Mouse (Mus musculus) thymus, adult 2 months (tissue): Measurements from ENCODE around the gene Ddb2. TPM values are rescaled to one million over a fixed set of nuclear protein-coding genes. Genes with fewer than 3 reads are reported as not detected.

ENCODE experiments used
- DNase-seq: peaks from one replicate; pipeline ENCODE4 v3.0.0; 2021
- H3K27ac ChIP-seq: fragments of 200-500 bp; 2 replicates; pipeline ENCODE4 v1.5.1; 2012; ENCODE audit warnings: low read length, control low read depth; ENCODE audit not compliant: control insufficient read depth, insufficient read depth
- H3K27me3 ChIP-seq: fragments of 200-500 bp; 2 replicates; pipeline ENCODE4 v1.6.1; 2012; ENCODE audit warnings: mild to moderate bottlenecking, low read length, moderate library complexity, mixed read lengths; ENCODE audit not compliant: control insufficient read depth, insufficient read depth
- H3K36me3 ChIP-seq: fragments of 200-500 bp; 2 replicates; pipeline ENCODE4 v1.6.1; 2012; ENCODE audit warnings: mild to moderate bottlenecking, low read length, moderate library complexity; ENCODE audit not compliant: control insufficient read depth, insufficient read depth
- H3K4me1 ChIP-seq: fragments of 200-500 bp; replicated peaks from 2 replicates; pipeline ENCODE4 v1.6.1; 2012; ENCODE audit warnings: low read length; ENCODE audit not compliant: control insufficient read depth, insufficient read depth
- H3K4me3 ChIP-seq: fragments of 200-500 bp; 2 replicates; pipeline ENCODE4 v1.5.1; 2012; ENCODE audit warnings: mild to moderate bottlenecking, low read length, control low read depth, moderate library complexity; ENCODE audit not compliant: control insufficient read depth, insufficient read depth
- CTCF ChIP-seq: fragments of 200-500 bp; IDR thresholded peaks from 2 replicates; pipeline ENCODE4 v1.5.1; 2012; ENCODE audit warnings: mild to moderate bottlenecking, control low read depth, low read length, moderate library complexity, borderline replicate concordance; ENCODE audit not compliant: control insufficient read depth, poor library complexity, insufficient read depth; ENCODE audit errors: extremely low read depth
- POLR2A ChIP-seq: fragments of 200-500 bp; IDR thresholded peaks from 2 replicates; pipeline ENCODE4 v1.6.1; 2012; ENCODE audit warnings: mild to moderate bottlenecking, low read length, control low read depth, moderate library complexity; ENCODE audit not compliant: control insufficient read depth, poor library complexity, insufficient read depth; ENCODE audit errors: extremely low read depth
- WGBS: fragments of 180-500 bp; shearing (Covaris S2); methylation state at CpG from one replicate; pipeline ENCODE4 v1.1.7; 2018; 5-methylcytosine and 5-hydroxymethylcytosine counted together
- polyA plus RNA-seq: library from polyadenylated mRNA; depleted of rRNA; stranded (reverse); fragments of >200 nt; gene quantifications from 2 replicates; pipeline ENCODE4 v1.2.3, GENCODE M21; 2012; rRNA removed

Gene Ddb2
- polyA plus RNA-seq, 1 experiment = 65.7 TPM

- Histone ChIP-seq H3K4me3 (no peak overlapping the region), H3K36me3 (peaks cover 93% of the 10 kb centered on the region), H3K27me3 (no peaks in the 10 kb centered on the region), H3K4me1 (no peaks in the 10 kb centered on the region), H3K27ac (no peak overlapping the region)
- WGBS = 96% methylated on average over 4 of the region's 4 CpGs
- DNase-seq = no peak
- TF ChIP-seq CTCF = no peak
- no peak for TF ChIP-seq POLR2A
These were observed 69.2 kb downstream of the Ddb2 start for GRCm38 (mm10) chr2:91167629-91168028.

- H3K4me1 ChIP-seq = no peaks in the 10 kb centered on the region
- H3K4me3 ChIP-seq = no peak overlapping the region
- no peak for DNase-seq
- H3K36me3 ChIP-seq = peaks cover 95% of the 10 kb centered on the region
- H3K27me3 ChIP-seq = no peaks in the 10 kb centered on the region
- H3K27ac ChIP-seq = no peak overlapping the region
- 98% methylated on average over 6 of the region's 6 CpGs for WGBS
- no peak for TF ChIP-seq POLR2A
- no peak for TF ChIP-seq CTCF
These were observed 71.8 kb downstream of the Ddb2 start for GRCm38 (mm10) chr2:91164991-91165390.

GRCm38 (mm10) chr2:91163532-91163931 is 73.2 kb downstream of the Ddb2 start:
- Histone ChIP-seq H3K27ac (no peak overlapping the region), H3K27me3 (no peaks in the 10 kb centered on the region), H3K36me3 (peaks cover 95% of the 10 kb centered on the region), H3K4me1 (no peaks in the 10 kb centered on the region), H3K4me3 (no peak overlapping the region)
- no peak for DNase-seq
- WGBS = 93% methylated on average over 5 of the region's 5 CpGs
- TF ChIP-seq CTCF = no peak
- TF ChIP-seq POLR2A = no peak

GRCm38 (mm10) chr2:91162952-91163351 is 73.8 kb downstream of the Ddb2 start:
- no peak for TF ChIP-seq POLR2A
- TF ChIP-seq CTCF = no peak
- H3K4me1 ChIP-seq = no peaks in the 10 kb centered on the region
- H3K36me3 ChIP-seq = peaks cover 95% of the 10 kb centered on the region
- H3K27me3 ChIP-seq = no peaks in the 10 kb centered on the region
- H3K27ac ChIP-seq = no peak overlapping the region
- H3K4me3 ChIP-seq = no peak overlapping the region
- WGBS = 82% methylated on average over 4 of the region's 4 CpGs
- no peak for DNase-seq

Other genes starting within 250 kb of the Ddb2 start
- 9.0 and 10.1 TPM in 2 replicates for gene Rapsn, start 201.4 kb downstream of the Ddb2 start, polyA plus RNA-seq
- gene Psmc3, start 183.0 kb downstream of the Ddb2 start, polyA plus RNA-seq = 103 and 114 TPM in 2 replicates
- gene Slc39a13, start 166.6 kb downstream of the Ddb2 start, polyA plus RNA-seq = 45.8 and 59.0 TPM in 2 replicates
- gene Spi1, start 154.6 kb downstream of the Ddb2 start, polyA plus RNA-seq = 53.6 and 55.7 TPM in 2 replicates
- gene Mybpc3, start 118.8 kb downstream of the Ddb2 start, polyA plus RNA-seq = 2.4 and 57.9 TPM in 2 replicates
- 63.9 and 69.3 TPM in 2 replicates for gene Madd, start 53.1 kb downstream of the Ddb2 start, polyA plus RNA-seq
- 35.2 and 38.8 TPM in 2 replicates for gene Nr1h3, start 34.1 kb downstream of the Ddb2 start, polyA plus RNA-seq
- 31.1 TPM in 2 replicates for gene Acp2, start 34.1 kb downstream of the Ddb2 start, polyA plus RNA-seq
- gene Pacsin3, start 19.0 kb upstream of the Ddb2 start, polyA plus RNA-seq = 5.6 and 14.9 TPM in 2 replicates
- gene Arfgap2, start 28.0 kb upstream of the Ddb2 start, polyA plus RNA-seq = 77.6 and 93.9 TPM in 2 replicates
- 10.3 and 11.9 TPM in 2 replicates for gene 1110051M20Rik, start 207.7 kb upstream of the Ddb2 start, polyA plus RNA-seq
- gene Lrp4, start 220.5 kb upstream of the Ddb2 start, polyA plus RNA-seq = 3.1 and 3.7 TPM in 2 replicates